Mouse (Mus musculus) lung, postnatal 0 days (tissue): ENCODE measurements at regions not wholly inside any gene's neighbourhood (a gene's known extent, or its start where the extent isn't known, plus 50 kb on each side); places are given as distances from the start of the nearest gene placed in this dataset.
A peak's percentile ranks its signal among the peaks of the same experiment; 100 is the strongest.

ENCODE experiments used
- CTCF ChIP-seq: IDR thresholded peaks from 2 replicates; pipeline ENCODE4 v1.5.1; 2016; ENCODE audit warnings: antibody characterized with exemption, mild to moderate bottlenecking
- EP300 ChIP-seq: IDR thresholded peaks from 2 replicates; pipeline ENCODE4 v1.6.1; 2016; ENCODE audit warnings: antibody characterized with exemption, mild to moderate bottlenecking, control low read depth

DNA sequence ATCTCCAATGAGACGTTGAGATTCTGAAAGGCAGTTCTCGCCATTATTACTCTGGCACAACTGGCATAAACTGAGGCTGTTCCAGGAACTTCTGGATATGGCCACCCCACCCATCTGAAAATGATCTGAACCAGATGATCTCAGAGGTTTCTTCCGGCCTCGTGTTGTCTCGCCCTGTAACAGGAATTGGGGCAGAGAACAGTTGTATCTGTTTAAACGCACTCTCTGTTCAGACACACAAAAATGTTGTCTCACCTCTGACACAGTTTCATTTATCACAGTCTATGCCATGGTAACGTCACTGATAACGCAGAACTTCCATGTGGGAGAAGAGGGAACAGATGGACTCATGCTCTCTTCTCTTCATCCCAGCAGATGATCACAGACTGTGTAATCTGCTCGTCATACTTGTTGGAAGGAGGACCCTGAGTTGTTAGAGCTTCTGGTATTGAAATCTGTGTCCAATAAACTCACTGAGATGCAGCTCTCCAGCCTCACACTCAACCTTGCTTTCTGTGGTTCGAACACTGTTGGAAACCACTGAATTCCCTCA, 63.9 kb upstream of the Sv2b start:
- no peak for TF ChIP-seq CTCF
- TF ChIP-seq EP300 = peak; percentile 84
